Mouse (Mus musculus): ENCODE measurements around the gene Acan. TPM values are rescaled to one million over a fixed set of nuclear protein-coding genes. Genes with fewer than 3 reads are reported as not detected.

The Acan gene
- 0.08 and 0.09 TPM in 2 replicates for polyA plus RNA-seq (2014; fragmentation: Nextera tagmentation; extraction: Ambion mirVana)

DNA sequence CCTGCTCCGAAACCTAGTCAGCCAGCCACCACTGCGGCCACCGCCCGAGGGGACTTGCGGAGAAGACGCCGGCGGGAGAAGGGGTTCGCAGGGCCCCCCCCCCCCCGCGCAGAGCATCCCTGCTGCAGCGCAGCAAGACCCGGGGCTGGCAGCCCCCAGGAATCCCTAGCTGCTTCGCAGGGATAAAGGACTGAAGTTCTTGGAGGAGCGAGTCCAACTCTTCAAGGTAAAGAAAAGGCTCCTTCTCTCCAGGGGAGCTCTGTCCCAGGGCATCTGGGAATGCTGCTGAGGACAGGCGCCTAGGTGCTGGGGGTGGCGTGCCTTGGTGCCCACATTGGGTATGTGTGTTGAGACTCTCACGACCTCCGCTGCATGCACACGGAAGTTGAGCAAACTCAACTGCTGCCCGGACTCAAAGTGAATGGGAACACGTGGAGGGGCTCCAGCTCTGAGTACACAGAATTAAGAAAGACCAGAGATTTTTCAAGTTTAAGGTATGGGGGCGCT lies at the start of gene Acan:
Gene Acan (plus strand): TSS at position 101 of the 507 bp plus-strand sequence.
- WGBS = under 1% methylated on average over 23 of the region's 23 CpGs
- Histone ChIP-seq H3K27me3 (ENCODE audit: control insufficient read depth, insufficient read depth, low read length) (peaks cover 46% of the 10 kb centered on the region), H3K27ac (replicated peaks; ENCODE audit: low read depth, low read length) (no peak within 1 kb of the TSS), H3K4me1 (ENCODE audit: control insufficient read depth, insufficient read depth, low read length) (no peaks in the 10 kb centered on the region), H3K4me3 (replicated peaks; ENCODE audit: low read depth, low read length) (peak within 1 kb of the TSS; percentile 50), H3K36me3 (ENCODE audit: control insufficient read depth, insufficient read depth, low read length) (no peaks in the 10 kb centered on the region), H3K9me3 (ENCODE audit: control insufficient read depth, low read length) (no peaks in the 10 kb centered on the region), H3K9ac (replicated peaks; ENCODE audit: low read length) (peak within 1 kb of the TSS; percentile 57), H3K4me2 (ENCODE audit: low read length) (peak within 1 kb of the TSS; percentile 98)
- ATAC-seq (ENCODE audit: low FRiP score, low TSS enrichment) (no peak), DNase-seq (peak; percentile 36)

GRCm38 (mm10) chr7:79021293-79021905 lies 31.9 kb upstream of the Acan start:
- DNase-seq = no peak
- ATAC-seq (ENCODE audit: low FRiP score, low TSS enrichment) = no peak

GRCm38 (mm10) chr7:79029138-79029537 lies 24.1 kb upstream of the Acan start:
- 92% methylated on average over 3 of the region's 3 CpGs for WGBS
- ATAC-seq (ENCODE audit: low FRiP score, low TSS enrichment) = no peak
- no peak for DNase-seq
- Histone ChIP-seq H3K4me2 (ENCODE audit: low read length) (no peak overlapping the region), H3K4me1 (ENCODE audit: control insufficient read depth, insufficient read depth, low read length) (no peaks in the 10 kb centered on the region), H3K27me3 (ENCODE audit: control insufficient read depth, insufficient read depth, low read length) (no peaks in the 10 kb centered on the region), H3K36me3 (ENCODE audit: control insufficient read depth, insufficient read depth, low read length) (no peaks in the 10 kb centered on the region), H3K27ac (replicated peaks; ENCODE audit: low read depth, low read length) (no peak overlapping the region), H3K9me3 (ENCODE audit: control insufficient read depth, low read length) (no peaks in the 10 kb centered on the region; the same call in 1 of the 2 replicates), H3K9ac (replicated peaks; ENCODE audit: low read length) (no peak overlapping the region), H3K4me3 (replicated peaks; ENCODE audit: low read depth, low read length) (no peak overlapping the region)

More at GRCm38 (mm10) chr7:79021293-79021905, 31.9 kb upstream of the Acan start:
- Histone ChIP-seq H3K4me3 (replicated peaks; ENCODE audit: low read depth, low read length) (no peak overlapping the region), H3K9me3 (ENCODE audit: control insufficient read depth, low read length) (no peaks in the 10 kb centered on the region), H3K4me1 (ENCODE audit: control insufficient read depth, insufficient read depth, low read length) (no peaks in the 10 kb centered on the region), H3K4me2 (ENCODE audit: low read length) (no peak overlapping the region), H3K9ac (replicated peaks; ENCODE audit: low read length) (no peak overlapping the region), H3K27ac (replicated peaks; ENCODE audit: low read depth, low read length) (no peak overlapping the region), H3K36me3 (ENCODE audit: control insufficient read depth, insufficient read depth, low read length) (no peaks in the 10 kb centered on the region), H3K27me3 (ENCODE audit: control insufficient read depth, insufficient read depth, low read length) (no peaks in the 10 kb centered on the region)
- 73% methylated on average over 9 of the region's 9 CpGs for WGBS

GRCm38 (mm10) chr7:79033745-79034144 lies 19.5 kb upstream of the Acan start:
- DNase-seq = no peak
- no peak overlapping the region for H3K9ac ChIP-seq (replicated peaks; ENCODE audit: low read length)
- H3K27me3 ChIP-seq (ENCODE audit: control insufficient read depth, insufficient read depth, low read length) = no peaks in the 10 kb centered on the region
- no peaks in the 10 kb centered on the region for H3K4me1 ChIP-seq (ENCODE audit: control insufficient read depth, insufficient read depth, low read length)
- no peak overlapping the region for H3K27ac ChIP-seq (replicated peaks; ENCODE audit: low read depth, low read length)
- no peak for ATAC-seq (ENCODE audit: low FRiP score, low TSS enrichment)
- 85% methylated on average over 2 of the region's 2 CpGs for WGBS
- no peaks in the 10 kb centered on the region; the same call in 1 of the 2 replicates for H3K9me3 ChIP-seq (ENCODE audit: control insufficient read depth, low read length)
- no peaks in the 10 kb centered on the region for H3K36me3 ChIP-seq (ENCODE audit: control insufficient read depth, insufficient read depth, low read length)
- no peak overlapping the region for H3K4me3 ChIP-seq (replicated peaks; ENCODE audit: low read depth, low read length)
- no peak overlapping the region for H3K4me2 ChIP-seq (ENCODE audit: low read length)

- DNase-seq (no peak), ATAC-seq (ENCODE audit: low FRiP score, low TSS enrichment) (no peak)
- no peaks in the 10 kb centered on the region for H3K4me1 ChIP-seq (ENCODE audit: control insufficient read depth, insufficient read depth, low read length)
- H3K4me3 ChIP-seq (replicated peaks; ENCODE audit: low read depth, low read length) = no peak overlapping the region
- peaks cover 3% of the 10 kb centered on the region; the same call in 1 of the 2 replicates for H3K9me3 ChIP-seq (ENCODE audit: control insufficient read depth, low read length)
- 90% methylated on average over 2 of the region's 2 CpGs for WGBS
- H3K4me2 ChIP-seq (ENCODE audit: low read length) = no peak overlapping the region
- H3K27ac ChIP-seq (replicated peaks; ENCODE audit: low read depth, low read length) = no peak overlapping the region
- no peak overlapping the region for H3K9ac ChIP-seq (replicated peaks; ENCODE audit: low read length)
- no peaks in the 10 kb centered on the region for H3K36me3 ChIP-seq (ENCODE audit: control insufficient read depth, insufficient read depth, low read length)
- no peaks in the 10 kb centered on the region for H3K27me3 ChIP-seq (ENCODE audit: control insufficient read depth, insufficient read depth, low read length)
Measured at GRCm38 (mm10) chr7:79034521-79034920, 18.8 kb upstream of the Acan start.

GRCm38 (mm10) chr7:79052081-79052480 lies 1.2 kb upstream of the Acan start:
- DNase-seq (no peak), ATAC-seq (ENCODE audit: low FRiP score, low TSS enrichment) (no peak)
- Histone ChIP-seq H3K36me3 (ENCODE audit: control insufficient read depth, insufficient read depth, low read length) (no peaks in the 10 kb centered on the region), H3K9me3 (ENCODE audit: control insufficient read depth, low read length) (no peaks in the 10 kb centered on the region), H3K4me1 (ENCODE audit: control insufficient read depth, insufficient read depth, low read length) (no peaks in the 10 kb centered on the region), H3K27me3 (ENCODE audit: control insufficient read depth, insufficient read depth, low read length) (peaks cover 46% of the 10 kb centered on the region), H3K4me2 (ENCODE audit: low read length) (peak overlapping the region; percentile 98), H3K27ac (replicated peaks; ENCODE audit: low read depth, low read length) (no peak overlapping the region), H3K9ac (replicated peaks; ENCODE audit: low read length) (no peak overlapping the region), H3K4me3 (replicated peaks; ENCODE audit: low read depth, low read length) (no peak overlapping the region; the same call in 1 of the 2 replicates)
- 27% methylated on average over 5 of the region's 5 CpGs for WGBS

- 1% methylated on average over 66 of the region's 66 CpGs for WGBS
- peaks cover 46% of the 10 kb centered on the region for H3K27me3 ChIP-seq (ENCODE audit: control insufficient read depth, insufficient read depth, low read length)
- H3K4me1 ChIP-seq (ENCODE audit: control insufficient read depth, insufficient read depth, low read length) = no peaks in the 10 kb centered on the region
- H3K27ac ChIP-seq (replicated peaks; ENCODE audit: low read depth, low read length) = no peak overlapping the region
- H3K9me3 ChIP-seq (ENCODE audit: control insufficient read depth, low read length) = no peaks in the 10 kb centered on the region
- DNase-seq = peak; percentile 61
- H3K4me2 ChIP-seq (ENCODE audit: low read length) = peak overlapping the region; percentile 98
- peak overlapping the region; percentile 57 for H3K9ac ChIP-seq (replicated peaks; ENCODE audit: low read length)
- no peaks in the 10 kb centered on the region for H3K36me3 ChIP-seq (ENCODE audit: control insufficient read depth, insufficient read depth, low read length)
- no peak; the same call in 1 of the 2 replicates for ATAC-seq (ENCODE audit: low FRiP score, low TSS enrichment)
- H3K4me3 ChIP-seq (replicated peaks; ENCODE audit: low read depth, low read length) = peak overlapping the region; percentile 50
Measured at GRCm38 (mm10) chr7:79052521-79053382, 531 bp upstream of the Acan start.

DNA sequence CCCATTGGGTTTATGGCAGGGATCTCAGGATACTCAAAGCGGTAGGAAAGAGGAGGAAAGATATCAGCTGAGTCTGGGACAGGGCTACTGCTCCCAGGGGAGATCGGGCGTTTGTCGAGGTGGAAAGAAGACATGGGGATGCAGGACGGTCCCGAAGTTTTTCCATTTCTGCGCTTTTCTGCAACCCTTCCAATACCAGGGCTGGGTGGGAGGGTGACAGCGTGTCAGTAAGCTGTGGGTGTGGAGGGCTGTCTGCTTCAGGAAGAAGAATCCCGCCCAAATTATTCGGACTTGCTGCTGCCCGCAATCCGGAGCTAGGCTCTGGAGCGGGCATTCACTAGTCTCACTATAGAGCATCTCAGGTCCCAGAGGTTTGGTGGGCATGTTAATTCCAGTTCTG lies 828 bp downstream of the Acan start:
- WGBS = 8% methylated on average over 13 of the region's 13 CpGs

More for the DNA sequence above, 828 bp downstream of the Acan start:
- Histone ChIP-seq H3K4me2 (ENCODE audit: low read length) (no peak overlapping the region), H3K27me3 (ENCODE audit: control insufficient read depth, insufficient read depth, low read length) (peaks cover 46% of the 10 kb centered on the region), H3K27ac (replicated peaks; ENCODE audit: low read depth, low read length) (no peak overlapping the region), H3K4me1 (ENCODE audit: control insufficient read depth, insufficient read depth, low read length) (no peaks in the 10 kb centered on the region), H3K9ac (replicated peaks; ENCODE audit: low read length) (no peak overlapping the region), H3K4me3 (replicated peaks; ENCODE audit: low read depth, low read length) (no peak overlapping the region), H3K36me3 (ENCODE audit: control insufficient read depth, insufficient read depth, low read length) (no peaks in the 10 kb centered on the region), H3K9me3 (ENCODE audit: control insufficient read depth, low read length) (no peaks in the 10 kb centered on the region)
- ATAC-seq (ENCODE audit: low FRiP score, low TSS enrichment) (no peak), DNase-seq (peak; percentile 30)

Data from midbrain, embryonic 14.5 days (tissue).